Mouse (Mus musculus) forebrain, postnatal 0 days (tissue): ENCODE results near the gene Tanc1. TPM values are rescaled to one million over a fixed set of nuclear protein-coding genes. Genes with fewer than 3 reads are reported as not detected.
A peak's percentile ranks its signal among the peaks of the same experiment; 100 is the strongest.

Experiments
- ATAC-seq: fragments of 200-750 bp; cut with Nextera tagmentation; 2 replicates; pipeline ENCODE4 v1.8.0; 2017; ENCODE audit warnings: mild to moderate bottlenecking, moderate library complexity
- DNase-seq: peaks from one replicate; pipeline ENCODE4 v3.0.0-alpha.2; 2015
- H3K27ac ChIP-seq: fragments of 300-500 bp; sonication (generic); 2 replicates; pipeline ENCODE4 v1.5.1; 2014; ENCODE audit warnings: low read depth, mild to moderate bottlenecking, antibody characterized with exemption, low read length, moderate library complexity, mixed read lengths
- H3K27me3 ChIP-seq: fragments of 300-500 bp; sonication (generic); 2 replicates; pipeline ENCODE4 v1.6.1; 2014; ENCODE audit warnings: mild to moderate bottlenecking, low read length, mixed read lengths; ENCODE audit not compliant: insufficient read depth
- H3K36me3 ChIP-seq: fragments of 300-500 bp; sonication (generic); 2 replicates; pipeline ENCODE4 v1.6.1; 2014; ENCODE audit warnings: mild to moderate bottlenecking, moderate library complexity; ENCODE audit not compliant: insufficient read depth
- H3K4me1 ChIP-seq: fragments of 300-500 bp; sonication (generic); 2 replicates; pipeline ENCODE4 v1.6.1; 2014; ENCODE audit warnings: antibody characterized with exemption; ENCODE audit not compliant: insufficient read depth
- H3K4me2 ChIP-seq: fragments of 300-500 bp; sonication (generic); 2 replicates; pipeline ENCODE4 v1.6.1; 2014; ENCODE audit warnings: low read depth, mild to moderate bottlenecking, moderate library complexity
- H3K4me3 ChIP-seq: fragments of 300-500 bp; sonication (generic); 2 replicates; pipeline ENCODE4 v1.5.1; 2014; ENCODE audit warnings: low read depth, low read length, mixed read lengths
- H3K9ac ChIP-seq: fragments of 300-500 bp; sonication (generic); 2 replicates; pipeline ENCODE4 v1.6.1; 2014; ENCODE audit warnings: mild to moderate bottlenecking
- H3K9me3 ChIP-seq: fragments of 300-500 bp; sonication (generic); 2 replicates; pipeline ENCODE4 v1.6.1; 2016; ENCODE audit warnings: low read length
- CTCF ChIP-seq: sonication (generic); IDR thresholded peaks from 2 replicates; pipeline ENCODE4 v1.5.1; 2016; ENCODE audit warnings: antibody characterized with exemption, control low read depth, low read depth
- WGBS: fragments of 180-500 bp; shearing (Covaris S2); extraction: QIAGEN DNeasy Blood & Tissue Kit; methylation state at CpG from one replicate; pipeline ENCODE4 v1.1.7; 2014; 5-methylcytosine and 5-hydroxymethylcytosine counted together
- polyA plus RNA-seq: library from polyadenylated mRNA; unstranded; fragments of >200 nt; fragmentation: Nextera tagmentation; extraction: Ambion mirVana; gene quantifications from 2 replicates; pipeline ENCODE4 v1.2.1, GENCODE M21; 2015
- total RNA-seq: library from RNA; depleted of rRNA; stranded (reverse); fragments of >200 nt; gene quantifications from 2 replicates; pipeline ENCODE4 v1.2.3, GENCODE M21; 2014

The Tanc1 gene
- total and polyA plus RNA-seq, 2 experiments from 2014 or later, result 2.9 to 5.0 TPM

DNA sequence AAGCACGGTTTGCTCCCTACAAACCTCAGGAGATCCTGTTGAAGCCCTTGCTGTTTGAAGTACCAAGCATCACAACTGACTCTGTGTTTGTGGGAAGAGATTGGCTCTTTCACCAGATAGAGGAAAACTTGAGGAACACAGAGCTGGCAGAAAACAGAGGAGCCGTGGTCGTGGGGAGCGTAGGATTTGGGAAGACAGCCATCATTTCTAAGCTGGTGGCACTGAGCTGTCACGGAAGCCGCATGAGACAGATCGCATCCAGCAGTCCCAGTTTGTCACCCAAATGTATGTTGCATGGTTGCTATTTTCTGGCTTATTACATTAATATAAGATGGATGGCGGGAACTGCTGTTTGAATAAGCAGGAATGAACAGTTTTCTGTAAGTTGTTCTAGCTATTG lies 179.8 kb downstream of the Tanc1 start:
- Histone ChIP-seq H3K4me1 (no peaks in the 10 kb centered on the region), H3K9ac (no peak overlapping the region), H3K36me3 (no peaks in the 10 kb centered on the region), H3K9me3 (no peaks in the 10 kb centered on the region), H3K27ac (no peak overlapping the region), H3K27me3 (no peaks in the 10 kb centered on the region), H3K4me2 (no peak overlapping the region), H3K4me3 (no peak overlapping the region)
- no peak for TF ChIP-seq CTCF
- ATAC-seq (no peak), DNase-seq (no peak)
- WGBS, result 67% methylated on average over 8 of the region's 8 CpGs

DNA sequence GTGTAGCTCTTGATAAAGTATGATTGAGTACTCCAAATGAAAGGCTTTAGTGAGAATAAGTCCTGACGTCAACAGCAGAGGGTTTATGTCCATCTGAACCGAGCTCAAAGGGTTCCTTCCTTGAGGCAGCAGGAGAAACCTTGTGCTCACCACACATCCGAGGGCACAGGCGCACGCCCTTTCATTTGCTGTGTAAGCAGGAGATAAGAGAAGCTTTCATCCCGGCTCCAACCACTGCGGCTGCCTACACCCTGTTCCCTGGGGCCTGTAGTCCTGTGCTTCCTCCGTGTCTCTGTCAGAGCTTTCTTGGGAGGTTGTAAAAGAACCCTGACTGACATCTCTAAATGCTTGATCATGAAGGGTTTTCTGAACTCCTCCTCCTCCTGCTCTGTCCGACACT lies 181.5 kb downstream of the Tanc1 start:
- Histone ChIP-seq H3K4me1 (no peaks in the 10 kb centered on the region), H3K4me2 (no peak overlapping the region), H3K36me3 (no peaks in the 10 kb centered on the region), H3K27me3 (no peaks in the 10 kb centered on the region), H3K27ac (no peak overlapping the region), H3K9me3 (no peaks in the 10 kb centered on the region), H3K4me3 (no peak overlapping the region), H3K9ac (no peak overlapping the region)
- no peak for ATAC-seq
- 88% methylated on average over 9 of the region's 9 CpGs for WGBS
- TF ChIP-seq CTCF, result no peak
- no peak for DNase-seq

DNA sequence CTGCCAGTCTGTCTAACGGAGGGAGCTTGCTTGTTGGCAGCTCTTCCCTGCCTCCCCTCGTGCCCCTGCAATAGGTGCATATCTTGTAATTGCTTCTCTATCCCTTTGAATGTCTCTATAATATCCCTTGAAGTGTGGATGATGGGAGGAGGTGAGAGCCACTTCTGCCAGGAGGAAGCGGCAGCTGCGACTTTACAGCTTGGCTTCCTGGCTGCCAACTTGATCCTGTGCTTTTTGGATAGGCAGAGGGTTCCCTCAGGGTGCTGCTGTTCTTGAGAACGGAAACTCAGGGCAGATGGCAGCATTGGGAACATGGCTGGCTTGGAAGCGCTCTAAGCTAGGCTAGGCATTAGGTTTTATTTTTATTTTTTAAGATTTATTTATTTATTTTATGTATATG lies 183.0 kb downstream of the Tanc1 start:
- 54% methylated on average over 6 of the region's 6 CpGs for WGBS
- Histone ChIP-seq H3K36me3 (no peaks in the 10 kb centered on the region), H3K9me3 (no peaks in the 10 kb centered on the region), H3K4me1 (no peaks in the 10 kb centered on the region), H3K4me3 (no peak overlapping the region), H3K27ac (no peak overlapping the region), H3K9ac (no peak overlapping the region), H3K27me3 (no peaks in the 10 kb centered on the region), H3K4me2 (no peak overlapping the region)
- peak; percentile 71 for DNase-seq
- no peak for TF ChIP-seq CTCF
- ATAC-seq, result peak; percentile 84

DNA sequence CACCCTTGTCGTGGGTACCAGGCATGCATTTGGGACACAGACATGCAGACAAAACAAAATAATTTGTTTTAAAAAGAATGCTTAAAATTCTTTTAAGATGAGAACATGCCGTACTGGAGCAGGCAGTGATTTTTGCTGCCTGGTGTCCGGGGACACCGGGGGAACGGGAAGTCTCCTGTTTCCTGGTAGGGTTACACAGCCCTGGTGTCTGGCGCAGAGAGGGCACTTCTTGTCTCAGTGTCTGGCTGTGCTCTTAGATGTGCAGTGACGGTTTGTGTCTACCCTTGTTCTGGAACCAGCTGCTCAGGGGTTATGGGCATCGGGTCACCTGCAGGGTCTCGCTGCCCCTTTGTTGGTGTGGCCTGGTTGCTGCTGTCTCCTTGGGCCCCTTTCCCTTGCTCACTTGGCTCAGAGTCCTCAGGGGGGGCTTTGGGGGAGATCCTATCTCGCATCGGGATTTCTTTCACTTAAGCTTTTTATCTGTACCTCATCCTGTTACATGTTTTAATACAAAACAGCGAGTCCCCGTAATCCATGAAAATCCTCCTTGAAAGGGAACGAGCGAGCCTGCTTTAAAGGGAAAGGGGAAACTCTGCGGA lies 187.2 kb downstream of the Tanc1 start:
- no peak for DNase-seq
- H3K4me2 ChIP-seq, result no peak overlapping the region
- 64% methylated on average over 16 of the region's 16 CpGs for WGBS
- no peaks in the 10 kb centered on the region for H3K9me3 ChIP-seq
- TF ChIP-seq CTCF, result no peak
- no peaks in the 10 kb centered on the region for H3K27me3 ChIP-seq
- H3K9ac ChIP-seq, result no peak overlapping the region
- no peak for ATAC-seq
- H3K27ac ChIP-seq, result no peak overlapping the region
- no peaks in the 10 kb centered on the region for H3K36me3 ChIP-seq
- H3K4me1 ChIP-seq, result no peaks in the 10 kb centered on the region
- H3K4me3 ChIP-seq, result no peak overlapping the region

DNA sequence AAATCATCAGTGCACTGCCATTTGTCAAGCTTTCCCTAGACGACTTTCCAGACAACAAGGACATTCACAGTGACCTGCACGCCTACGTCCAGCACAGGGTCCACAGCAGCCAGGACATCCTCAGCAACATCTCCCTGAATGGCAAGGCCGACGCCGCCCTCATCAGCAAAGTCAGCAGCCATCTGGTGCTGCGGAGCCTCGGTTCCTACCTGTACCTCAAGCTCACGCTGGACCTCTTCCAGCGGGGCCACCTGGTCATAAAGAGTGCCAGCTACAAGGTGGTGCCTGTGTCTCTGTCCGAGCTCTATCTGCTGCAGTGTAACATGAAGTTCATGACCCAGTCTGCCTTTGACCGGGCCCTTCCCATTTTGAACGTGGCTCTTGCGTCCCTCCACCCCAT lies 187.7 kb downstream of the Tanc1 start:
- Histone ChIP-seq H3K36me3 (no peaks in the 10 kb centered on the region), H3K4me3 (no peak overlapping the region), H3K4me1 (no peaks in the 10 kb centered on the region), H3K9ac (no peak overlapping the region), H3K27me3 (no peaks in the 10 kb centered on the region), H3K27ac (no peak overlapping the region), H3K4me2 (no peak overlapping the region), H3K9me3 (no peaks in the 10 kb centered on the region)
- TF ChIP-seq CTCF, result no peak
- DNase-seq, result no peak
- no peak for ATAC-seq
- WGBS, result 82% methylated on average over 14 of the region's 14 CpGs

DNA sequence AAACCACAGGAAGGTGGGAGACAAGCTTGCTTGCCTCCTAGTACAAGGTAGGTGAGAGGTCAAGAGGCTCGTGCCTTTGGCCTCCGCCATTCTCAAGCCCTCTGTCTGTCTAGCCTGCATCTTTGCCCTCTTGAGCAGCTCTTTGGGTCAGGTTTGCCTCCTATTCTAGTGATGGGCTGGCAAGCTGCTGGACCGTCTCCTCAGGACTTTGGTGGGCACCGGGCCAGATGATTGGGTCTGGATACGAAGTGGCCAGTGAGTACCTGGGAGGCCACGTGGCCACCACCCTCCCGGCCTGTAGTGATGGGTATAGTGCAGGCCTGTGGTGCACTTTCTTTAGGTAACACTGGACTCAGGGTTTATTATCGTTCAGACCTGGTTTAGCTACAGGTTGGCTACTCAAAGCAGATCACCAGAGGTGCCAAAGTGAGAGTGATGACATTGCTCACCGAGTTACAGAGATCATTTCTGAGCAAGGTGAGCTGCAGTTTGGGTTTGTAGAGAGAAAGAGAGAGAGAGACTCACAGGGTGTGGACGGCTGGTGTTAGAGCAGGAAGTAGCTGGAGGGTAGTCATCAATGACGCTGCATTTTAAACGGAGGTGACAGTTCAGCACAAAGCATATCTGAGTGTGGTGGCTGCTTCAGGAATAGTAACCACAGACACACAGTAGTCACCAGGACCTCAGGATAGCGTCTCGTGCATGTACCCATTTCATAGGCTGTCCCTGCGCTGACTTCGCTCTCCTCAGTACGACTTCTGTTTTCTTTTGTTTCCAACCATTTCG lies 188.8 kb downstream of the Tanc1 start:
- H3K4me2 ChIP-seq, result no peak overlapping the region
- no peak for ATAC-seq
- 95% methylated on average over 18 of the region's 18 CpGs for WGBS
- H3K27ac ChIP-seq, result no peak overlapping the region
- DNase-seq, result no peak
- H3K4me3 ChIP-seq, result no peak overlapping the region
- H3K9me3 ChIP-seq, result no peaks in the 10 kb centered on the region
- H3K9ac ChIP-seq, result no peak overlapping the region
- H3K4me1 ChIP-seq, result no peaks in the 10 kb centered on the region
- no peaks in the 10 kb centered on the region for H3K27me3 ChIP-seq
- H3K36me3 ChIP-seq, result no peaks in the 10 kb centered on the region
- TF ChIP-seq CTCF, result no peak

DNA sequence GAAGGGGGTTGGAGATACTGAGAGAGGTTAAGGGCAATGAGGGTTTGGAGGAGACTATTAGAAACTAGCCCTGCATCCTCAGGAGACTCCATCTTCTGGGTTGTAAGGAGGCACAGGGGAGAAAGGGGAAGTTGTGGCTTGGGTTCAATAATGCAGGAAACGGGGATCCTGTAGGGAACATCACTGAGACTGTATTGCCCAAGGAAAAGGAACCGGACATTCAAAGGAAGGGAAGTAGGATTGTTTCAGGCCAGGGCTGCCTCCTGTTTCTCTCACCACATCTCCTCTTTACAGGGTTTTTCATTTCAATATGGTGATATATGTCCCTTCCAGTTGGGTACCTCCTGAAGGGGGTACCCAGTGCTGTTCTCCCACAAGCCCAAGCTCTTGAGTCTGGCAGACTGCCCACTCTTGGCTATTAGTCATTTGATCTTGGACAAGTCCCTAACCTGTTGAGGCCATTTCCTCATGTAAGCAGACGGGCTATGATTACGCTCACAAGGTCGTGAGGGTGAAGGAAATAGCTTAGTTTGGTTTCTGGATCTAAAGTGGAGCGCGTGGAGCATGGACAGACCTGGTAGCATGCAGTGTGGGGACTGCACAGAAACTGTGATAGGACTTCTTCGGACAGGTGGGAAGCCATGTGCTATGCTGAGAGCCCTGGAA lies 191.0 kb downstream of the Tanc1 start:
- TF ChIP-seq CTCF, result no peak
- Histone ChIP-seq H3K9ac (no peak overlapping the region), H3K9me3 (no peaks in the 10 kb centered on the region), H3K27me3 (no peaks in the 10 kb centered on the region), H3K36me3 (no peaks in the 10 kb centered on the region), H3K4me2 (no peak overlapping the region), H3K4me1 (no peaks in the 10 kb centered on the region), H3K4me3 (no peak overlapping the region), H3K27ac (no peak overlapping the region)
- no peak for DNase-seq
- 91% methylated on average over 8 of the region's 8 CpGs for WGBS
- ATAC-seq, result no peak
